Mouse (Mus musculus) ES-Bruce4 (cell line): ENCODE measurements around the gene Nkapd1.

ENCODE experiments used
- CTCF ChIP-seq: IDR thresholded peaks from one replicate; pipeline ENCODE4 v1.8.1; 2011; ENCODE audit warnings: low read depth, low read length
- EP300 ChIP-seq: IDR thresholded peaks from 2 replicates; pipeline ENCODE4 v1.6.1; 2011; ENCODE audit warnings: low read depth, low read length; ENCODE audit not compliant: insufficient read depth
- POLR2A ChIP-seq: IDR thresholded peaks from one replicate; pipeline ENCODE4 v1.8.1; 2011; ENCODE audit warnings: low read length; ENCODE audit not compliant: insufficient read depth

- no peak for TF ChIP-seq EP300
- TF ChIP-seq POLR2A: no peak
- TF ChIP-seq CTCF: no peak
Observed at GRCm38 (mm10) chr9:50602055-50602845, 15.0 kb downstream of the Nkapd1 start.
